Mouse (Mus musculus) neural tube, embryonic 11.5 days (tissue): ENCODE data around the gene Nfkbil1. TPM values are rescaled to one million over a fixed set of nuclear protein-coding genes. Genes with fewer than 3 reads are reported as not detected.

Source experiments
- ATAC-seq: fragments of 200-750 bp; cut with Nextera tagmentation; 2 replicates; pipeline ENCODE4 v1.8.0; 2017; ENCODE audit warnings: moderate number of reproducible peaks, mild to moderate bottlenecking, moderate TSS enrichment, moderate library complexity; ENCODE audit not compliant: insufficient read depth, low FRiP score, low TSS enrichment
- DNase-seq: peaks from one replicate; pipeline ENCODE4 v3.0.0-alpha.2; 2015; ENCODE audit warnings: low spot score
- H3K27ac ChIP-seq: fragments of 300-500 bp; sonication (generic); 2 replicates; pipeline ENCODE4 v1.5.1; 2014; ENCODE audit warnings: low read depth, mild to moderate bottlenecking, low read length
- H3K27me3 ChIP-seq: fragments of 300-500 bp; sonication (generic); 2 replicates; pipeline ENCODE4 v1.6.1; 2014; ENCODE audit warnings: mild to moderate bottlenecking, low read length, mixed read lengths; ENCODE audit not compliant: control insufficient read depth, insufficient read depth
- H3K36me3 ChIP-seq: fragments of 300-500 bp; sonication (generic); 2 replicates; pipeline ENCODE4 v1.6.1; 2014; ENCODE audit warnings: mild to moderate bottlenecking, low read length, moderate library complexity, mixed read lengths; ENCODE audit not compliant: control insufficient read depth, insufficient read depth
- H3K4me1 ChIP-seq: fragments of 300-500 bp; sonication (generic); 2 replicates; pipeline ENCODE4 v1.6.1; 2014; ENCODE audit warnings: low read length, mixed read lengths; ENCODE audit not compliant: control insufficient read depth, insufficient read depth
- H3K4me2 ChIP-seq: fragments of 300-500 bp; sonication (generic); 2 replicates; pipeline ENCODE4 v1.6.1; 2014; ENCODE audit warnings: low read depth, mild to moderate bottlenecking, moderate library complexity
- H3K4me3 ChIP-seq: fragments of 300-500 bp; sonication (generic); 2 replicates; pipeline ENCODE4 v1.5.1; 2014; ENCODE audit warnings: low read depth, low read length
- H3K9ac ChIP-seq: fragments of 300-500 bp; sonication (generic); 2 replicates; pipeline ENCODE4 v1.6.1; 2014; ENCODE audit warnings: mild to moderate bottlenecking, low read length
- H3K9me3 ChIP-seq: fragments of 300-500 bp; sonication (generic); 2 replicates; pipeline ENCODE4 v1.6.1; 2016; ENCODE audit warnings: low read length; ENCODE audit not compliant: control insufficient read depth
- WGBS: fragments of 180-500 bp; shearing (Covaris S2); extraction: QIAGEN DNeasy Blood & Tissue Kit; methylation state at CpG from one replicate; pipeline ENCODE4 v1.1.7; 2014; 5-methylcytosine and 5-hydroxymethylcytosine counted together
- microRNA-seq: library from miRNA; unstranded; fragments of <30 nt; microRNA quantifications from one replicate; pipeline ENCODE4, GENCODE M21; 2016
- polyA plus RNA-seq: library from polyadenylated mRNA; unstranded; fragments of >200 nt; fragmentation: Nextera tagmentation; extraction: Ambion mirVana; gene quantifications from 2 replicates; pipeline ENCODE4 v1.2.1, GENCODE M21; 2014

Nfkbil1 gene
- polyA plus RNA-seq, 1 experiment from 2014 or later = 5.0 TPM

- Histone ChIP-seq H3K4me1 (no peaks in the 10 kb centered on the region), H3K9ac (no peak overlapping the region; the same call in 1 of the 2 replicates), H3K27ac (no peak overlapping the region), H3K4me2 (no peak overlapping the region), H3K9me3 (no peaks in the 10 kb centered on the region), H3K4me3 (no peak overlapping the region), H3K36me3 (no peaks in the 10 kb centered on the region), H3K27me3 (no peaks in the 10 kb centered on the region)
- DNase-seq (no peak), ATAC-seq (no peak)
- WGBS = 72% methylated on average over 11 of the region's 11 CpGs
These were observed 63.0 kb downstream of the Nfkbil1 start for GRCm38 (mm10) chr17:35172445-35173234.

Small RNA genes within 50 kb of the gene (microRNA-seq; reads per million reads assigned to microRNA genes)
- gene Mir6973a (not detected), gene Mir6974 (not detected), gene Mir6975 (4.2 reads per million, percentile 10 among the genes with 10 or more reads in this experiment), gene Mir8094 (not detected)

Other genes with a start within 250 kb of the Nfkbil1 start
- 109 and 114 TPM in 2 replicates for gene Vars, start 234.8 kb downstream of the Nfkbil1 start, polyA plus RNA-seq
- 0.08 TPM in 1 of 2 replicates, not detected in the other for gene Vwa7, start 219.2 kb downstream of the Nfkbil1 start, polyA plus RNA-seq
- gene Sapcd1, start 207.8 kb downstream of the Nfkbil1 start, polyA plus RNA-seq = 3.9 and 5.2 TPM in 2 replicates
- 4.1 and 6.2 TPM in 2 replicates for gene Msh5, start 189.0 kb downstream of the Nfkbil1 start, polyA plus RNA-seq
- gene Clic1, start 185.8 kb downstream of the Nfkbil1 start, polyA plus RNA-seq = 82.8 and 89.7 TPM in 2 replicates
- 638 and 659 TPM in 2 replicates for gene Ddah2, start 176.8 kb downstream of the Nfkbil1 start, polyA plus RNA-seq
- gene Ly6g6c, start 170.4 kb downstream of the Nfkbil1 start, polyA plus RNA-seq = 0.43 TPM in 1 of 2 replicates, not detected in the other
- gene Mpig6b, start 169.6 kb downstream of the Nfkbil1 start, polyA plus RNA-seq = 1.5 and 2.0 TPM in 2 replicates
- 0.39 and 0.46 TPM in 2 replicates for gene Ly6g6e, start 158.9 kb downstream of the Nfkbil1 start, polyA plus RNA-seq
- 1.0 and 3.2 TPM in 2 replicates for gene Ly6g6d, start 157.7 kb downstream of the Nfkbil1 start, polyA plus RNA-seq
- gene Ly6g6f, start 150.2 kb downstream of the Nfkbil1 start, polyA plus RNA-seq = 1.3 and 1.4 TPM in 2 replicates
- 50.5 and 59.9 TPM in 2 replicates for gene Abhd16a, start 146.5 kb downstream of the Nfkbil1 start, polyA plus RNA-seq
- not detected in 2 replicates for gene Ly6g5c, start 127.5 kb downstream of the Nfkbil1 start, polyA plus RNA-seq
- 0.45 and 0.78 TPM in 2 replicates for gene Ly6g5b, start 120.4 kb downstream of the Nfkbil1 start, polyA plus RNA-seq
- 26.1 and 28.9 TPM in 2 replicates for gene Gpank1, start 114.3 kb downstream of the Nfkbil1 start, polyA plus RNA-seq
- 303 and 319 TPM in 2 replicates for gene Csnk2b, start 113.7 kb downstream of the Nfkbil1 start, polyA plus RNA-seq
- gene D17H6S53E, start 109.4 kb downstream of the Nfkbil1 start, polyA plus RNA-seq = 7.0 and 7.6 TPM in 2 replicates
- 0.81 and 0.93 TPM in 2 replicates for gene Apom, start 103.7 kb downstream of the Nfkbil1 start, polyA plus RNA-seq
- gene Bag6, start 100.6 kb downstream of the Nfkbil1 start, polyA plus RNA-seq = 99.4 and 105 TPM in 2 replicates
- 185 and 194 TPM in 2 replicates for gene Prrc2a, start 70.9 kb downstream of the Nfkbil1 start, polyA plus RNA-seq
- gene Aif1, start 59.7 kb downstream of the Nfkbil1 start, polyA plus RNA-seq = 4.1 and 6.7 TPM in 2 replicates
- 5.8 and 9.1 TPM in 2 replicates for gene Lst1, start 47.4 kb downstream of the Nfkbil1 start, polyA plus RNA-seq
- gene Ltb, start 41.4 kb downstream of the Nfkbil1 start, polyA plus RNA-seq = 0.27 TPM in 1 of 2 replicates, not detected in the other
- gene Tnf, start 33.8 kb downstream of the Nfkbil1 start, polyA plus RNA-seq = 0.16 TPM in 1 of 2 replicates, not detected in the other
- gene Lta, start 30.4 kb downstream of the Nfkbil1 start, polyA plus RNA-seq = 0.28 TPM in 1 of 2 replicates, not detected in the other
- gene Gm16181, start 15.0 kb downstream of the Nfkbil1 start, polyA plus RNA-seq = 0.50 TPM in 1 of 2 replicates, not detected in the other
- gene Atp6v1g2, start 2.1 kb downstream of the Nfkbil1 start, polyA plus RNA-seq = 14.1 and 16.8 TPM in 2 replicates
- 634 and 672 TPM in 2 replicates for gene Ddx39b, start 6.0 kb upstream of the Nfkbil1 start, polyA plus RNA-seq
- gene H2-D1, start 26.9 kb upstream of the Nfkbil1 start, polyA plus RNA-seq = 47.9 and 56.5 TPM in 2 replicates
- gene H2-Q1, start 84.6 kb upstream of the Nfkbil1 start, polyA plus RNA-seq = not detected in 2 replicates
- gene H2-Q2, start 106.5 kb upstream of the Nfkbil1 start, polyA plus RNA-seq = 1.3 TPM in 1 of 2 replicates, not detected in the other
- gene H2-Q4, start 143.8 kb upstream of the Nfkbil1 start, polyA plus RNA-seq = 1.6 and 2.3 TPM in 2 replicates
- gene H2-Q6, start 189.1 kb upstream of the Nfkbil1 start, polyA plus RNA-seq = 0.99 and 1.4 TPM in 2 replicates
- 11.2 and 12.5 TPM in 2 replicates for gene H2-Q7, start 203.4 kb upstream of the Nfkbil1 start, polyA plus RNA-seq
- 0.28 and 0.81 TPM in 2 replicates for gene H2-Q10, start 234.3 kb upstream of the Nfkbil1 start, polyA plus RNA-seq